Mouse (Mus musculus): ENCODE measurements at regions not wholly inside any gene's neighbourhood (a gene's known extent, or its start where the extent isn't known, plus 50 kb on each side); places are given as distances from the start of the nearest gene placed in this dataset.

- no peaks in the 10 kb centered on the region for H3K79me2 ChIP-seq (replicated peaks; ENCODE audit: control insufficient read depth, extremely low read depth, insufficient read depth, poor library complexity, severe bottlenecking)
- H3K4me2 ChIP-seq (ENCODE audit: insufficient read depth, low read depth, poor library complexity, severe bottlenecking): no peak overlapping the region
- no peak overlapping the region for H3K27ac ChIP-seq (ENCODE audit: insufficient read depth, low read depth)
- no peaks in the 10 kb centered on the region for H3K36me3 ChIP-seq (replicated peaks in 1 of 2; ENCODE audit: control insufficient read depth in 1 of 2, insufficient read depth in 1 of 2, low read length in 1 of 2)
- DNase-seq (ENCODE audit: extremely low read depth): no peak
- TF ChIP-seq ZKSCAN1 (IDR thresholded peaks at IDR 0.05; ENCODE audit: borderline replicate concordance, low read depth, low read length) (no peak), POLR2AphosphoS2 (IDR thresholded peaks at IDR 0.05; ENCODE audit: low read depth, low read length) (no peak), UBTF (IDR thresholded peaks at IDR 0.05; ENCODE audit: low read depth, low read length) (no peak), ZNF384 (IDR thresholded peaks at IDR 0.05; ENCODE audit: low read depth, low read length) (no peak)
- H3K27me3 ChIP-seq (replicated peaks): no peaks in the 10 kb centered on the region
- H3K9ac ChIP-seq (ENCODE audit: insufficient read depth, low read depth): no peak overlapping the region
- dilution Hi-C loops (cut with MboI; ENCODE audit: extremely low pct_ligation_motif_present, extremely low pct_unique_long_range_greater_than_20kb, low sequenced_read_pairs): no loop called here
- H3K9me3 ChIP-seq (replicated peaks; ENCODE audit: low read length): no peaks in the 10 kb centered on the region
- H3K4me1 ChIP-seq (ENCODE audit: control insufficient read depth in 1 of 2, insufficient read depth in 2 of 2): peaks cover 5 to 47% of the 10 kb centered on the region in 2 experiments
- in situ Hi-C loops (cut with MboI; ENCODE audit: low pct_ligation_motif_present, low pct_unique_long_range_greater_than_20kb, low sequenced_read_pairs): no loop called here
- no peak overlapping the region for H3K4me3 ChIP-seq (replicated peaks in 1 of 3; ENCODE audit: low read depth in 2 of 3, low read length in 2 of 3, poor library complexity in 1 of 3)
These were observed 100.0 kb downstream of the Cxcl12 start for GRCm38 (mm10) chr6:117268376-117268775.

DNA sequence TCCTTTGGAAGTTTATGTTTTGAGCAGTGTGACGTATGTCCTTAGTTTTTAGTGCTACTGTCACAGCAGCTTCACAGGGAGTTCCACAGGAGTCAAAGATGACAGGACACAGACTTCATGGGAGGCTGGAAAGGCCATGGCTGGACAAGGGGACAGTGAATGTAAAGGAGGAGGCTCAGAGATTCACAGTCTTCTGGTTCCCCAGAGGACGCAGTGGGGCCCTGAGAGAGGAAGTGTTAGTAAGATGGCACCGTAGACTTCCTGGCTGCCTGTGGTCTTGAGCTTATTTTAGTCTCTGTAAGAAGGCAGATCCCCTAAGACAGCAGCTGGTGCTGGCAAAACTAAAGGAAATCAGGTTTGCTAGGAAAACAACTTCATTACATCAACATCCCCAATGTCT is 101.9 kb downstream of the Cxcl12 start:
- no peak overlapping the region for H3K4me2 ChIP-seq (ENCODE audit: insufficient read depth, low read depth, poor library complexity, severe bottlenecking)
- in situ Hi-C loops (cut with MboI; ENCODE audit: low pct_ligation_motif_present, low pct_unique_long_range_greater_than_20kb, low sequenced_read_pairs) (no loop called here), dilution Hi-C loops (cut with MboI; ENCODE audit: extremely low pct_ligation_motif_present, extremely low pct_unique_long_range_greater_than_20kb, low sequenced_read_pairs) (no loop called here)
- H3K27me3 ChIP-seq (replicated peaks): no peaks in the 10 kb centered on the region
- H3K36me3 ChIP-seq (replicated peaks in 1 of 2; ENCODE audit: control insufficient read depth in 1 of 2, insufficient read depth in 1 of 2, low read length in 1 of 2): no peaks in the 10 kb centered on the region
- H3K4me3 ChIP-seq (replicated peaks in 1 of 3; ENCODE audit: low read depth in 2 of 3, low read length in 2 of 3, poor library complexity in 1 of 3): no peak overlapping the region
- TF ChIP-seq MYC (IDR thresholded peaks at IDR 0.05; ENCODE audit: low read depth, low read length) (no peak), PAX5 (IDR thresholded peaks at IDR 0.05; ENCODE audit: low read length) (no peak), POLR2AphosphoS2 (IDR thresholded peaks at IDR 0.05; ENCODE audit: low read depth, low read length) (no peak), ELF1 (IDR thresholded peaks at IDR 0.05; ENCODE audit: low read depth, low read length) (no peak), POLR2A (IDR thresholded peaks at IDR 0.05; ENCODE audit: low read depth, low read length) (no peak), CHD2 (IDR thresholded peaks at IDR 0.05; ENCODE audit: low read length) (no peak), ZNF384 (IDR thresholded peaks at IDR 0.05; ENCODE audit: low read depth, low read length) (no peak), MEF2A (IDR thresholded peaks at IDR 0.05; ENCODE audit: borderline replicate concordance, low read depth, low read length) (no peak), BHLHE40 (IDR thresholded peaks at IDR 0.05; ENCODE audit: low read depth, low read length) (no peak), NRF1 (IDR thresholded peaks at IDR 0.05; ENCODE audit: low read depth, low read length) (no peak), RCOR1 (conservative IDR thresholded peaks at IDR 0.05; ENCODE audit: low read depth, low read length) (no peak), GABPA (IDR thresholded peaks at IDR 0.05; ENCODE audit: insufficient replicate concordance, low read depth, low read length) (no peak)
- H3K9me3 ChIP-seq (replicated peaks; ENCODE audit: low read length): no peaks in the 10 kb centered on the region
- H3K4me1 ChIP-seq (ENCODE audit: control insufficient read depth in 1 of 2, insufficient read depth in 2 of 2): peaks cover 5 to 47% of the 10 kb centered on the region in 2 experiments
- DNase-seq (ENCODE audit: extremely low read depth): peak; percentile 40
- H3K27ac ChIP-seq (ENCODE audit: insufficient read depth, low read depth): no peak overlapping the region
- no peaks in the 10 kb centered on the region for H3K79me2 ChIP-seq (replicated peaks; ENCODE audit: control insufficient read depth, extremely low read depth, insufficient read depth, poor library complexity, severe bottlenecking)
- H3K9ac ChIP-seq (ENCODE audit: insufficient read depth, low read depth): no peak overlapping the region
